Mouse (Mus musculus): ENCODE data around the gene Mef2c. TPM values are rescaled to one million over a fixed set of nuclear protein-coding genes. Genes with fewer than 3 reads are reported as not detected.

Gene Mef2c
- total RNA-seq (2023), result 10 to 100 TPM; 26.8 to 37.3 TPM

DNA sequence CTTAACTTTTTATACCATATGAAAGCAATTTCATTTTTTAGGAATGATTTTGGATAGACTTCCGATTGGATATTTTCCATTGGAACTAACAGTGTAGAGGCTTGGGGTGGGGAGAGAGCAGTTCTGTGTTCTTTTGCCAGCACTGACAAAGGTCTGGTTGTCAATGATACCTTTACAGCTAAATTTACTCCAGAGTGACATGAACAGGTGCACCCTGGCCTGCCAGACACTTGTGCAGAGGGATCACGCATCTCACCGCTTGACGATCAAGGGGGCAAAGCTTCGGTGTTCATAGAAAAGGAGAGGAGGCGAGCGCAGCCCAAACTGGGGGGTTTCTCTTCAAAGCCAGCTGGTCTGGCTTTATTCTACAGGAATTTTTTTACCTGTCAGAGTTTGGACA is at the start of gene Mef2c:
Gene Mef2c, plus strand, starts transcription at position 116 of the 400 bp plus-strand sequence.

All from neutrophil, adult 83 days (primary cell).